ENCODE assay signal across 17 mouse cellular contexts in genomic region chr10:46374646-46375045, GRCm38 (mm10).
"Had no signal": no experiment of that assay in that cellular context is flagged by ENCODE, and none has a peak within 500 bp of the region (broad histone marks: within the 10 kb centered on the region; RNA-seq: fewer than 3 reads in every experiment).

No protein-coding gene starts in this region.

- H3K4me1 ChIP-seq: neural tube, embryonic 12.5 days; neural tube, embryonic 13.5 days; neural tube, embryonic 15.5 days; stomach, embryonic 15.5 days had no signal

- H3K27me3 ChIP-seq: neural tube, embryonic 12.5 days; neural tube, embryonic 13.5 days; neural tube, embryonic 15.5 days; stomach, embryonic 15.5 days had no signal

- DNase-seq: retina, postnatal 1 day; right cerebral cortex, adult 18-20 months; right cerebral cortex, postnatal 14 days; right cerebral cortex, postnatal 25 days; right cerebral cortex, postnatal 4 days; spleen, adult 18-20 months; thymus, adult 18-20 months; thymus, adult 2 months; thymus, postnatal 14 days; thymus, postnatal 25 days; thymus, postnatal 36 days; thymus, postnatal 4 days had no signal

- H3K27ac ChIP-seq: neural tube, embryonic 12.5 days; neural tube, embryonic 13.5 days; neural tube, embryonic 15.5 days; stomach, embryonic 15.5 days; stomach, postnatal 0 days had no signal

- H3K4me3 ChIP-seq: neural tube, embryonic 12.5 days; neural tube, embryonic 13.5 days; neural tube, embryonic 15.5 days; stomach, embryonic 15.5 days had no signal

- H3K9me3 ChIP-seq: neural tube, embryonic 12.5 days; neural tube, embryonic 13.5 days; neural tube, embryonic 15.5 days; stomach, embryonic 15.5 days had no signal

- H3K4me2 ChIP-seq: neural tube, embryonic 12.5 days; neural tube, embryonic 13.5 days; neural tube, embryonic 15.5 days; stomach, embryonic 15.5 days had no signal

- H3K9ac ChIP-seq: neural tube, embryonic 12.5 days; neural tube, embryonic 13.5 days; neural tube, embryonic 15.5 days; stomach, embryonic 15.5 days had no signal

- H3K36me3 ChIP-seq: neural tube, embryonic 12.5 days; neural tube, embryonic 13.5 days; neural tube, embryonic 15.5 days; stomach, embryonic 15.5 days had no signal
